Mouse (Mus musculus) liver, postnatal 0 days (tissue): ENCODE data around the gene a. TPM values are rescaled to one million over a fixed set of nuclear protein-coding genes. Genes with fewer than 3 reads are reported as not detected.

Experiments
- ATAC-seq: fragments of 200-750 bp; cut with Nextera tagmentation; 2 replicates; pipeline ENCODE4 v1.8.0; 2017; ENCODE audit warnings: mild to moderate bottlenecking, moderate library complexity
- DNase-seq: peaks from one replicate; pipeline ENCODE4 v3.0.0-alpha.2; 2016
- H3K27ac ChIP-seq: fragments of 300-500 bp; sonication (generic); 2 replicates; pipeline ENCODE4 v1.5.1; 2014; ENCODE audit warnings: antibody characterized with exemption, moderate library complexity, mild to moderate bottlenecking, low read depth
- H3K27me3 ChIP-seq: fragments of 300-500 bp; sonication (generic); 2 replicates; pipeline ENCODE4 v1.6.1; 2014; ENCODE audit warnings: low read length, control low read depth, mixed read lengths; ENCODE audit not compliant: insufficient read depth
- H3K36me3 ChIP-seq: fragments of 300-500 bp; sonication (generic); replicated peaks from 2 replicates; pipeline ENCODE4 v1.6.1; 2014; ENCODE audit warnings: mild to moderate bottlenecking, control low read depth, low read length, moderate library complexity, mixed read lengths; ENCODE audit not compliant: insufficient read depth
- H3K4me1 ChIP-seq: fragments of 300-500 bp; sonication (generic); 2 replicates; pipeline ENCODE4 v1.6.1; 2014; ENCODE audit warnings: antibody characterized with exemption, mild to moderate bottlenecking, control low read depth; ENCODE audit not compliant: insufficient read depth
- H3K4me2 ChIP-seq: fragments of 300-500 bp; sonication (generic); 2 replicates; pipeline ENCODE4 v1.6.1; 2014; ENCODE audit warnings: low read depth, mild to moderate bottlenecking, low read length, moderate library complexity, mixed read lengths
- H3K4me3 ChIP-seq: fragments of 300-500 bp; sonication (generic); 2 replicates; pipeline ENCODE4 v1.5.1; 2014; ENCODE audit warnings: low read depth, low read length
- H3K9ac ChIP-seq: fragments of 300-500 bp; sonication (generic); replicated peaks from 2 replicates; pipeline ENCODE4 v1.6.1; 2014; ENCODE audit warnings: mild to moderate bottlenecking, moderate library complexity
- H3K9me3 ChIP-seq: fragments of 300-500 bp; sonication (generic); 2 replicates; pipeline ENCODE4 v1.6.1; 2016; ENCODE audit warnings: mild to moderate bottlenecking, control low read depth, low read length, mixed read lengths
- CTCF ChIP-seq: sonication (generic); IDR thresholded peaks from 2 replicates; pipeline ENCODE4 v1.5.1; 2016; ENCODE audit warnings: antibody characterized with exemption, low read depth
- EP300 ChIP-seq: IDR thresholded peaks from 2 replicates; pipeline ENCODE4 v1.6.1; 2016; ENCODE audit warnings: antibody characterized with exemption, low read depth, mild to moderate bottlenecking
- WGBS: fragments of 180-500 bp; shearing (Covaris S2); extraction: QIAGEN DNeasy Blood & Tissue Kit; methylation state at CpG from one replicate; pipeline ENCODE4 v1.1.7; 2014; ENCODE audit not compliant: insufficient replicate concordance; 5-methylcytosine and 5-hydroxymethylcytosine counted together
- polyA plus RNA-seq: library from polyadenylated mRNA; unstranded; fragments of >200 nt; fragmentation: Nextera tagmentation; extraction: Ambion mirVana; gene quantifications from 2 replicates; pipeline ENCODE4 v1.2.1, GENCODE M21; 2015

Gene a
- polyA plus RNA-seq, 1 experiment from 2014 or later, result not detected

GRCm38 (mm10) chr2:154818599-154818998, 27.4 kb downstream of the a start:
- H3K9me3 ChIP-seq, result no peaks in the 10 kb centered on the region
- H3K27me3 ChIP-seq, result no peaks in the 10 kb centered on the region
- WGBS, result 71% methylated on average over 1 of the region's 1 CpGs
- H3K4me1 ChIP-seq, result peaks cover 21% of the 10 kb centered on the region
- no peak overlapping the region for H3K4me2 ChIP-seq
- no peak overlapping the region for H3K4me3 ChIP-seq
- ATAC-seq (no peak), DNase-seq (no peak)
- H3K9ac ChIP-seq, result no peak overlapping the region
- H3K36me3 ChIP-seq, result peaks cover 9% of the 10 kb centered on the region; the same call in 1 of the 2 replicates
- no peak for TF ChIP-seq EP300
- TF ChIP-seq CTCF, result no peak
- H3K27ac ChIP-seq, result no peak overlapping the region

- DNase-seq (no peak), ATAC-seq (no peak)
- H3K4me2 ChIP-seq, result no peak overlapping the region
- no peak overlapping the region for H3K4me3 ChIP-seq
- TF ChIP-seq CTCF (no peak), EP300 (no peak)
- peaks cover 11% of the 10 kb centered on the region; the same call in 1 of the 2 replicates for H3K36me3 ChIP-seq
- H3K27ac ChIP-seq, result no peak overlapping the region
- no peaks in the 10 kb centered on the region for H3K9me3 ChIP-seq
- H3K9ac ChIP-seq, result no peak overlapping the region
- H3K27me3 ChIP-seq, result no peaks in the 10 kb centered on the region
- WGBS, result 47% methylated on average over 1 of the region's 1 CpGs
- H3K4me1 ChIP-seq, result peaks cover 21% of the 10 kb centered on the region
Observed at GRCm38 (mm10) chr2:154820346-154820745, 29.1 kb downstream of the a start.

GRCm38 (mm10) chr2:154826054-154826538, 34.9 kb downstream of the a start:
- 80% methylated on average over 1 of the region's 1 CpGs for WGBS
- Histone ChIP-seq H3K9me3 (no peaks in the 10 kb centered on the region), H3K9ac (no peak overlapping the region), H3K36me3 (peaks cover 11% of the 10 kb centered on the region; the same call in 1 of the 2 replicates), H3K27me3 (no peaks in the 10 kb centered on the region), H3K4me1 (no peaks in the 10 kb centered on the region; the same call in 1 of the 2 replicates), H3K27ac (no peak overlapping the region), H3K4me2 (no peak overlapping the region), H3K4me3 (no peak overlapping the region)
- TF ChIP-seq EP300 (no peak), CTCF (no peak)
- DNase-seq (no peak), ATAC-seq (no peak)

DNA sequence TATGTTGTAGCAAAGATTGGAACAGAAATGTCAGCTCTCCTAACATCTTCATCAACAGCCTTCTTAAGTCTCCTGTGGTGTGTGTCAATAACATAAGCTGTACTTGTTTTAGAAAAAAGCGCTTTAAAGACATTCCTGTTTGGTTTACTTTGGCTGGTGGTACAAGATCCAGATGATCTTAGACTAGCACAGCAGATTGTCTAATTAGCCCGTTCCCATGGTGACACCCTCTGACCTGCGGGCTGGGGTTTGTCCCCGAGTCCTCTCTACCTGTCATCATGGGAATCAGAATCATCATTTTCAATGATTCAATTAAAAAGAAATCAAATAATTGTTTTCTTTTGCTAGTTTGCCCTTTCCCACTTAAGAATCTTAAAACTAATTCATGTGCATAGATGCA, 36.3 kb downstream of the a start:
- no peak overlapping the region for H3K4me3 ChIP-seq
- WGBS, result 81% methylated on average over 4 of the region's 4 CpGs
- no peaks in the 10 kb centered on the region for H3K27me3 ChIP-seq
- no peaks in the 10 kb centered on the region for H3K9me3 ChIP-seq
- TF ChIP-seq CTCF, result no peak
- 0 out of 2 replicates have a peak, but pooled peaks cover 7% of the 10 kb centered on the region for H3K36me3 ChIP-seq
- no peak overlapping the region for H3K27ac ChIP-seq
- ATAC-seq, result no peak
- H3K9ac ChIP-seq, result no peak overlapping the region
- no peak for DNase-seq
- no peak overlapping the region for H3K4me2 ChIP-seq
- peaks cover 3% of the 10 kb centered on the region for H3K4me1 ChIP-seq

- Histone ChIP-seq H3K27me3 (no peaks in the 10 kb centered on the region), H3K4me2 (no peak overlapping the region), H3K4me3 (no peak overlapping the region), H3K9ac (no peak overlapping the region), H3K36me3 (peaks cover 4% of the 10 kb centered on the region; the same call in 1 of the 2 replicates), H3K27ac (no peak overlapping the region), H3K4me1 (peaks cover 6% of the 10 kb centered on the region), H3K9me3 (no peaks in the 10 kb centered on the region)
- 63% methylated on average over 4 of the region's 4 CpGs for WGBS
- ATAC-seq (no peak), DNase-seq (no peak)
- no peak for TF ChIP-seq CTCF
- TF ChIP-seq EP300, result no peak
Observed at GRCm38 (mm10) chr2:154832471-154832870, 41.3 kb downstream of the a start.

- 95% methylated on average over 6 of the region's 6 CpGs for WGBS
- Histone ChIP-seq H3K27me3 (no peaks in the 10 kb centered on the region), H3K4me1 (peaks cover 6% of the 10 kb centered on the region; the same call in 1 of the 2 replicates), H3K4me3 (no peak overlapping the region), H3K9me3 (no peaks in the 10 kb centered on the region), H3K27ac (no peak overlapping the region), H3K9ac (no peak overlapping the region), H3K4me2 (no peak overlapping the region), H3K36me3 (peaks cover 4% of the 10 kb centered on the region; the same call in 1 of the 2 replicates)
- TF ChIP-seq EP300 (no peak), CTCF (no peak)
- ATAC-seq (no peak), DNase-seq (no peak)
Observed at GRCm38 (mm10) chr2:154834149-154834865, 43.1 kb downstream of the a start.
